Mouse (Mus musculus): ENCODE results near the gene Hyal1. TPM values are rescaled to one million over a fixed set of nuclear protein-coding genes. Genes with fewer than 3 reads are reported as not detected.
A peak's percentile ranks its signal among the peaks of the same experiment; 100 is the strongest.

Gene Hyal1
- total RNA-seq (2021) = 1 to 10 TPM; 3.9 to 5.7 TPM

DNA sequence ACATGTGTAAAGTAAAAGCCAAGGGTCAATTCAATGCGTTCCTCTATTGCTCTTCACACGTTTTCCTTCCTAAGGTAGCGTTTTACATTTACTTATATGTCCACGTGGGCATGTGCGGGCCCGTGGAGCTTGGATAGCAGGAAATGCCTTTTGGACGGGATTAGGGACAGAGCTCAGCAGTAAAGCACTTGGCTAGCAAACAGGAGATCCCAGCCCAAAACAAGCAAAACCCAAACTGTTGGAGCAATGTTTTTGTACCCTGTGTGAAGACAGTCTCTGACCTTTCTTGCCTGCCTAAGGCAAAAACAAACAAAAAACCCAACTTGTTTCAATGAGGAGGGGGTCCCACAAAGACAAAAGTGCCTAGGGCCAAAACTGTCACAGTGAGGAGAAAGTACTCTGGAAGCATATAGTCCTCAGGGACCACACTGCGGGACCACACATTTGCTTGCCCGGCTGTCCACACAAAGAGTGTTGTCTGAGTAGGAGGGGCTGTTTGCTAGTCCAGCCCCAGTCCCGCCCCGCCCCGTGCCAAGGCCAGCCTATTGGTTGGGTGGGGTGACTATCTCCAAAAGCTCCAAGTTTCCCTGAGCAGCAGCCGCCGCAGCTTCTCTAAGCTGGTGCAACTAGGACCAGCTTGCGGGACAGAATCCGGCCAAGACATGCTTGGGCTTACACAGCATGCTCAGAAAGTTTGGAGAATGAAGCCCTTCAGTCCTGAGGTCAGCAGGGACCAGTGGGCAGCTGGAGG lies at the start of gene Hyal1:
Hyal1 (plus strand) TSS at position 571 of the 751 bp plus-strand sequence.
- peak; percentile 88 to 90 for DNase-seq
- intact Hi-C loops (cut with DNase I) = no loop called here

GRCm38 (mm10) chr9:107533791-107534407 lies 42.8 kb upstream of the Hyal1 start, which contains the start of gene Tmem115:
TSS of gene Tmem115 (plus strand) at chr9:107533945.
- intact Hi-C loops (cut with DNase I) = no loop called here
- peak; percentile 95 for DNase-seq

GRCm38 (mm10) chr9:107534408-107535202 lies 42.1 kb upstream of the Hyal1 start:
- DNase-seq = peak; percentile 53 to 67
- intact Hi-C loops (cut with DNase I) = no loop called here

DNA sequence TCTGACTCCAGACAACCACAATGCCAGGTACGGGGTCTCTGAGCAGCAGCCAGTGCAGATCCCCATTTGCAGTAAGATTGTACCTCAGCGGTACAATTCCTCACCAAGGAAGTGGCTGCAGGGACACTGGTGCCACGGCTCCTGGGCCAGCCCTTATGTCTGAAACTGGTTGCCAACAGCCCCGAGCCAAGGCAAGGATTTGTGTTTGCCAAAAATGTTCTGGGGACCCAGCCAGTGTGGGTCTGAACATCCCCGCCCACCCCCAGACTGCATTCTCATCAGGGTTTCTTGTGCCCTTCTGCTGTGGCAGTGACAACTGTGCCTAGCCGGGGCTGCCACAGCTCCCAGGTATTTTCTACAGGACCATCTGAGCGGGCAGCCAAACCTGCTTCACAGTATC lies 38.5 kb upstream of the Hyal1 start:
- no peak for DNase-seq
- intact Hi-C loops (cut with DNase I) = no loop called here

- no peak for DNase-seq
- intact Hi-C loops (cut with DNase I) = no loop called here
These were observed 38.0 kb upstream of the Hyal1 start for GRCm38 (mm10) chr9:107538711-107539110.

DNA sequence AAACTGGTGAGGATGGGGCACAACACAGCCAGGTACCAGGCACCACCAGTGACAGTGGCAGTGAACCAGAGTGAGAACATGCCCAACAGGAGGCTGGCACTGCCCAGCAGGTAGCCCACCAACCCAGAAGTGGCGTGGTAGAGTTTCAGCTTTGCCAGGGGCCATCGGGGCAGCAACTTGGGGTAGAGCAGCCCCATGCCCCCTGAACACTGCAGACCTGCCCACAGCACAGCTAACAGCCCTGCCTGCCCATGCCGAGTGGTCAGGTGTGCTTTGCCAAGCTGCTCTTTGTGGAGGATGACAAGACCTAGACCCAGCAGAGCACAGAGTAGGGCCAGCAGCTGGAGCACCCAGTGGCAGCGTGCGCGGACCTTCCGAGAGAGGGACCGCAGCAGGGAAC lies 36.8 kb upstream of the Hyal1 start:
- no peak for DNase-seq
- intact Hi-C loops (cut with DNase I) = no loop called here

- no peak for DNase-seq
- intact Hi-C loops (cut with DNase I) = no loop called here
These were observed 36.3 kb upstream of the Hyal1 start for GRCm38 (mm10) chr9:107540420-107540819.

- no peak for DNase-seq
- intact Hi-C loops (cut with DNase I) = no loop called here
These were observed 35.7 kb upstream of the Hyal1 start for GRCm38 (mm10) chr9:107541005-107541404.

GRCm38 (mm10) chr9:107541474-107542351 lies 35.0 kb upstream of the Hyal1 start, which contains the start of the genes Cyb561d2 and Nprl2:
TSS of gene Cyb561d2 (minus strand) at chr9:107542193.
TSS of gene Nprl2 (plus strand) at chr9:107542226.
- intact Hi-C loops (cut with DNase I) = no loop called here

DNA sequence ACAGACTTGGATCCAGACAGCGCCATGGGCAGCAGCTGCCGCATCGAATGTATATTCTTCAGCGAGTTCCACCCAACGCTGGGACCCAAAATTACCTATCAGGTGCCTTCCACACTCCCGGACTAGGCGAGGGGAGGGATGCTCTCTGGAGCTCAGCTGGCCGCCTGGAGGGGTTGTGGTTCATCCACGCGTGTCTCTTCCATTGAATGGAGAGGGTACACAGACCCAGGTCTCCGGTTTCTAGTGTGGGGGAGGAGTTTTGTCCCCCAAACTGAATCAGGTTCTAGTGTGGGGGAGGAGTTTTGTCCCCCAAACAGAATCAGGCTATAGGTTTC lies 34.4 kb upstream of the Hyal1 start:
- intact Hi-C loops (cut with DNase I) = no loop called here
- no peak for DNase-seq

More at GRCm38 (mm10) chr9:107541474-107542351, 35.0 kb upstream of the Hyal1 start, which contains the start of the genes Cyb561d2 and Nprl2:
- DNase-seq = peak; percentile 96 to 97

DNA sequence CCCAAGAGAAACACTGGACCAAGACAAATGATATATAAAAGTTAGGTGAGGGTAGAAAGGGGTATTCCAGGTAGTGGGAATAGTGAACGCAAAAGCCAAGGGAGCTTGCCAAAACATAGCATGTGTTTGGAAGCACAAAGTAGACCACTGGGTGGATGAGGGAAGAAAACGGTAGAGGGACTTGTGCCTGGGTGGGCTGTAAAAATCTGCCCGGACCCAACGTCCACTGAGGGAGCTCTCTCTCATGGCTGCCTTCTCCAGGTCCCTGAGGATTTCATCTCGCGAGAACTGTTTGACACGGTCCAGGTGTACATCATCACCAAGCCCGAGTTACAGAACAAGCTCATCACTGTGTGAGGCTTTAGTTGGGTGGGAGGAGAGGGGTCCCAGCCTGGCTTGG lies 34.0 kb upstream of the Hyal1 start:
- no peak for DNase-seq
- intact Hi-C loops (cut with DNase I) = no loop called here

DNA sequence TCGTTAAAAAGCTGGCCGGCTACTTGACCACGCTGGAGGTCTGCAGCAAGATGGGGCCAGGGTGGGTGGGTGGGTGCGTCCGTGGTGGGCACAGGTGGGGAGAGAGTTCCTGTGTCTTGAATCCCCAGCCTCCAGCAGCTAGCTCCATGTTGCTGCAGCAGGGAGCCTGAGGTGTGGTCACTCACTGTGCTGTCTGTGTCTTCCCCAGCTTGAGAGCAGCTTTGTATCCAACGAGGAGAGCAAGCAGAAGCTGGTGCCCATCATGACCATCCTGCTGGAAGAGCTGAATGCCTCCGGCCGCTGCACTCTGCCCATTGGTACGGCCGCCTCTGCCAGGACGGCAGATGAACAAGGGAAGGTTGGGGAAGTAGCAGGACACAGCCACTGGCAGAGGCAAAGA lies 33.4 kb upstream of the Hyal1 start:
- intact Hi-C loops (cut with DNase I) = no loop called here
- no peak for DNase-seq

DNA sequence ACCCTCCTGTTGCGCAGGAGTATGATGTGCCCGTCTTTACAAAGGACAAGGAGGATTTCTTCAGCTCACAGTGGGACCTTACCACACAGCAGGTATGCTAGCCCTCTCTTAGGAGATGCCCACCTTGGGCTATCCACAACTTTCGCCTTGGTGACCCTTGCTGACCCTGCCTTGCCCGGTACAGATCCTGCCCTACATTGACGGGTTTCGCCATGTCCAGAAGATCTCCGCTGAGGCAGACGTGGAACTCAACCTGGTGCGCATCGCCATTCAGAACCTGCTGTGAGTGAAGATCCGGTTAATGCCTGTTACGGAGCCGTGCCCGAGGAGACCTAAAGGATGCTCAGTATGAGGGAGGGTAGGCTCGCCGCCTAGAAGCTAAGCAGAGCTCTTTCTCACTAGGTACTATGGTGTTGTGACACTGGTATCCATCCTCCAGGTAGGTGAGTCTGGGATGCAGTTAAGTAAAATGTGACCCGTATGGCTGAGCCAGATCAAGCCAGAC lies 32.5 kb upstream of the Hyal1 start:
- intact Hi-C loops (cut with DNase I) = no loop called here
- DNase-seq = no peak

GRCm38 (mm10) chr9:107544729-107545128 lies 32.0 kb upstream of the Hyal1 start:
- no peak for DNase-seq
- intact Hi-C loops (cut with DNase I) = no loop called here

- intact Hi-C loops (cut with DNase I) = no loop called here
- DNase-seq = no peak
These were observed 31.5 kb upstream of the Hyal1 start for GRCm38 (mm10) chr9:107545199-107545598.

GRCm38 (mm10) chr9:107545602-107546001 lies 31.1 kb upstream of the Hyal1 start:
- peak; percentile 73 to 90 for DNase-seq

GRCm38 (mm10) chr9:107547026-107547425 lies 29.7 kb upstream of the Hyal1 start, which contains the start of gene Zmynd10:
TSS of gene Zmynd10 (plus strand) at chr9:107547298.
- DNase-seq = peak; percentile 90 to 94
- intact Hi-C loops (cut with DNase I) = no loop called here

More at GRCm38 (mm10) chr9:107545602-107546001, 31.1 kb upstream of the Hyal1 start:
- intact Hi-C loops (cut with DNase I) = no loop called here

- DNase-seq = no peak
- intact Hi-C loops (cut with DNase I) = no loop called here
These were observed 28.8 kb upstream of the Hyal1 start for GRCm38 (mm10) chr9:107547957-107548356.

DNA sequence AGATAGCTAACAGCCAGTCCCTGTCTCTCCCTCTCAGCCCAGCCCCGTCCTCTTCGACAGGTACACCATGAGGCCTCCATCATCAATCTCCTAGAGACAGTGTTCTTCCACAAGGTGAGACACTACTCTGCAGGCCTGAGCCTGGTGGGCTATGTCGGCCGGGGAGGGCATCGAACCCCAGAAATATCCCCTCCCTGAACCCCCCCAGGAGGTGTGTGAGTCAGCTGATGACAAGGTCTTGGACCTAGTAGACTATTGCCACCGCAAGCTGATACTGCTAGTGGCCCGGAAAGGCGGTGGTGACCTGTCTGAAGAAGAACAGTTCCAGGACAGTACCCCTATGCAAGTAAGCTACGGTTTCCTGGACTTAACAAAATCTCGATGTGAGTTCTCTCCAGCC lies 27.9 kb upstream of the Hyal1 start:
- no peak for DNase-seq
- intact Hi-C loops (cut with DNase I) = no loop called here

Data from heart, postnatal 10 days (tissue).